Mouse (Mus musculus): ENCODE measurements around the gene Mthfd1. TPM values are rescaled to one million over a fixed set of nuclear protein-coding genes. Genes with fewer than 3 reads are reported as not detected.
A peak's percentile ranks its signal among the peaks of the same experiment; 100 is the strongest.

The Mthfd1 gene
- total and polyA plus RNA-seq, 2 experiments from 2014 or later, result 31.3 to 33.1 TPM

- Histone ChIP-seq H3K4me3 (ENCODE audit: low read length) (no peak overlapping the region), H3K9ac (replicated peaks; ENCODE audit: low read length) (no peak overlapping the region), H3K4me1 (ENCODE audit: insufficient read depth, low read length) (no peaks in the 10 kb centered on the region), H3K27ac (no peak overlapping the region), H3K4me2 (ENCODE audit: low read depth, low read length) (no peak overlapping the region), H3K27me3 (ENCODE audit: insufficient read depth, low read length) (no peaks in the 10 kb centered on the region), H3K36me3 (ENCODE audit: insufficient read depth, low read length) (no peaks in the 10 kb centered on the region), H3K9me3 (ENCODE audit: low read length) (no peaks in the 10 kb centered on the region)
- DNase-seq (ENCODE audit: low spot score) (no peak), ATAC-seq (no peak)
- 85% methylated on average over 9 of the region's 9 CpGs for WGBS
- no peak for TF ChIP-seq CTCF (IDR thresholded peaks at IDR 0.05; ENCODE audit: low read depth)
Measured at GRCm38 (mm10) chr12:76362303-76362676, 107.2 kb downstream of the Mthfd1 start.

GRCm38 (mm10) chr12:76366276-76366675, 111.2 kb downstream of the Mthfd1 start:
- Histone ChIP-seq H3K4me1 (ENCODE audit: insufficient read depth, low read length) (peaks cover 11% of the 10 kb centered on the region), H3K9ac (replicated peaks; ENCODE audit: low read length) (no peak overlapping the region), H3K4me2 (ENCODE audit: low read depth, low read length) (no peak overlapping the region), H3K36me3 (ENCODE audit: insufficient read depth, low read length) (no peaks in the 10 kb centered on the region), H3K27ac (no peak overlapping the region), H3K4me3 (ENCODE audit: low read length) (no peak overlapping the region), H3K27me3 (ENCODE audit: insufficient read depth, low read length) (no peaks in the 10 kb centered on the region), H3K9me3 (ENCODE audit: low read length) (no peaks in the 10 kb centered on the region)
- DNase-seq (ENCODE audit: low spot score) (no peak), ATAC-seq (no peak)
- WGBS, result 82% methylated on average over 3 of the region's 3 CpGs
- no peak for TF ChIP-seq CTCF (IDR thresholded peaks at IDR 0.05; ENCODE audit: low read depth)

- no peaks in the 10 kb centered on the region for H3K27me3 ChIP-seq (ENCODE audit: insufficient read depth, low read length)
- peak overlapping the region; percentile 89; the same call in 1 of the 2 replicates for H3K9ac ChIP-seq (replicated peaks; ENCODE audit: low read length)
- H3K9me3 ChIP-seq (ENCODE audit: low read length), result no peaks in the 10 kb centered on the region
- H3K4me1 ChIP-seq (ENCODE audit: insufficient read depth, low read length), result peaks cover 11% of the 10 kb centered on the region
- no peaks in the 10 kb centered on the region for H3K36me3 ChIP-seq (ENCODE audit: insufficient read depth, low read length)
- ATAC-seq, result no peak
- H3K4me2 ChIP-seq (ENCODE audit: low read depth, low read length), result peak overlapping the region; percentile 77
- TF ChIP-seq CTCF (IDR thresholded peaks at IDR 0.05; ENCODE audit: low read depth), result no peak
- H3K4me3 ChIP-seq (ENCODE audit: low read length), result peak overlapping the region; percentile 86
- DNase-seq (ENCODE audit: low spot score), result peak; percentile 47
- peak overlapping the region; percentile 99; the same call in 1 of the 2 replicates for H3K27ac ChIP-seq
- WGBS, result 21% methylated on average over 14 of the region's 14 CpGs
Measured at GRCm38 (mm10) chr12:76367096-76367995, 112.2 kb downstream of the Mthfd1 start.

GRCm38 (mm10) chr12:76368201-76368789, 113.2 kb downstream of the Mthfd1 start:
- no peaks in the 10 kb centered on the region for H3K27me3 ChIP-seq (ENCODE audit: insufficient read depth, low read length)
- no peak for TF ChIP-seq CTCF (IDR thresholded peaks at IDR 0.05; ENCODE audit: low read depth)
- H3K4me2 ChIP-seq (ENCODE audit: low read depth, low read length), result peak overlapping the region; percentile 77
- ATAC-seq, result no peak
- peak overlapping the region; percentile 99 for H3K27ac ChIP-seq
- peak overlapping the region; percentile 86 for H3K4me3 ChIP-seq (ENCODE audit: low read length)
- no peak for DNase-seq (ENCODE audit: low spot score)
- H3K36me3 ChIP-seq (ENCODE audit: insufficient read depth, low read length), result no peaks in the 10 kb centered on the region
- H3K9ac ChIP-seq (replicated peaks; ENCODE audit: low read length), result peak overlapping the region; percentile 89
- no peaks in the 10 kb centered on the region for H3K9me3 ChIP-seq (ENCODE audit: low read length)
- 13% methylated on average over 9 of the region's 9 CpGs for WGBS
- H3K4me1 ChIP-seq (ENCODE audit: insufficient read depth, low read length), result peaks cover 11% of the 10 kb centered on the region

GRCm38 (mm10) chr12:76368790-76369205, 113.7 kb downstream of the Mthfd1 start:
- peak overlapping the region; percentile 89 for H3K9ac ChIP-seq (replicated peaks; ENCODE audit: low read length)
- H3K27ac ChIP-seq, result peak overlapping the region; percentile 99
- peak overlapping the region; percentile 86 for H3K4me3 ChIP-seq (ENCODE audit: low read length)
- ATAC-seq (no peak), DNase-seq (ENCODE audit: low spot score) (peak; percentile 81)
- TF ChIP-seq CTCF (IDR thresholded peaks at IDR 0.05; ENCODE audit: low read depth), result no peak
- peak overlapping the region; percentile 77 for H3K4me2 ChIP-seq (ENCODE audit: low read depth, low read length)
- H3K9me3 ChIP-seq (ENCODE audit: low read length), result no peaks in the 10 kb centered on the region
- under 1% methylated on average over 17 of the region's 26 CpGs for WGBS
- no peaks in the 10 kb centered on the region for H3K36me3 ChIP-seq (ENCODE audit: insufficient read depth, low read length)
- peaks cover 11% of the 10 kb centered on the region for H3K4me1 ChIP-seq (ENCODE audit: insufficient read depth, low read length)
- H3K27me3 ChIP-seq (ENCODE audit: insufficient read depth, low read length), result no peaks in the 10 kb centered on the region

Other genes starting within 250 kb of the Mthfd1 start
- gene Esr2, start 78.0 kb upstream of the Mthfd1 start, total RNA-seq (2014; rRNA removed), result 0.29 and 0.31 TPM in 2 replicates
- gene Esr2, start 78.0 kb upstream of the Mthfd1 start, polyA plus RNA-seq (2015; fragmentation: Nextera tagmentation; extraction: Ambion mirVana), result 0.28 and 0.35 TPM in 2 replicates
- not detected in 2 replicates for gene Tex21, start 8.6 kb upstream of the Mthfd1 start, total RNA-seq (2014; rRNA removed)
- gene Tex21, start 8.6 kb upstream of the Mthfd1 start, polyA plus RNA-seq (2015; fragmentation: Nextera tagmentation; extraction: Ambion mirVana), result not detected in 2 replicates
- 13.1 and 15.0 TPM in 2 replicates for gene Akap5, start 69.6 kb downstream of the Mthfd1 start, total RNA-seq (2014; rRNA removed)
- 11.8 and 12.5 TPM in 2 replicates for gene Akap5, start 69.6 kb downstream of the Mthfd1 start, polyA plus RNA-seq (2015; fragmentation: Nextera tagmentation; extraction: Ambion mirVana)
- 20.5 and 25.2 TPM in 2 replicates for gene Zbtb25, start 114.3 kb downstream of the Mthfd1 start, total RNA-seq (2014; rRNA removed)
- gene Zbtb25, start 114.3 kb downstream of the Mthfd1 start, polyA plus RNA-seq (2015; fragmentation: Nextera tagmentation; extraction: Ambion mirVana), result 12.1 and 12.7 TPM in 2 replicates
- 3.3 and 3.6 TPM in 2 replicates for gene Zbtb1, start 115.0 kb downstream of the Mthfd1 start, total RNA-seq (2014; rRNA removed)
- gene Zbtb1, start 115.0 kb downstream of the Mthfd1 start, polyA plus RNA-seq (2015; fragmentation: Nextera tagmentation; extraction: Ambion mirVana), result 3.0 and 3.1 TPM in 2 replicates
- 9.6 and 17.2 TPM in 2 replicates for gene Hspa2, start 148.9 kb downstream of the Mthfd1 start, total RNA-seq (2014; rRNA removed)
- gene Hspa2, start 148.9 kb downstream of the Mthfd1 start, polyA plus RNA-seq (2015; fragmentation: Nextera tagmentation; extraction: Ambion mirVana), result 11.1 and 13.8 TPM in 2 replicates
- gene Ppp1r36, start 162.2 kb downstream of the Mthfd1 start, total RNA-seq (2014; rRNA removed), result 0.25 and 0.52 TPM in 2 replicates
- gene Ppp1r36, start 162.2 kb downstream of the Mthfd1 start, polyA plus RNA-seq (2015; fragmentation: Nextera tagmentation; extraction: Ambion mirVana), result 2.7 and 2.8 TPM in 2 replicates